Mouse (Mus musculus): ENCODE measurements at regions not wholly inside any gene's neighbourhood (a gene's known extent, or its start where the extent isn't known, plus 50 kb on each side); places are given as distances from the start of the nearest gene placed in this dataset.

- Histone ChIP-seq H3K4me1 (ENCODE audit: control insufficient read depth, insufficient read depth, low read length) (no peaks in the 10 kb centered on the region; the same call in 1 of the 2 replicates), H3K9ac (replicated peaks; ENCODE audit: low read length) (no peak overlapping the region), H3K9me3 (replicated peaks; ENCODE audit: control insufficient read depth, low read length) (no peaks in the 10 kb centered on the region), H3K27ac (replicated peaks; ENCODE audit: low read depth, low read length) (no peak overlapping the region), H3K4me3 (ENCODE audit: low read depth, low read length) (no peak overlapping the region), H3K4me2 (ENCODE audit: low read depth, low read length) (no peak overlapping the region), H3K27me3 (ENCODE audit: control insufficient read depth, insufficient read depth, low read length) (no peaks in the 10 kb centered on the region), H3K36me3 (replicated peaks; ENCODE audit: control insufficient read depth, insufficient read depth, low read depth, low read length) (no peaks in the 10 kb centered on the region)
- DNase-seq (ENCODE audit: low spot score): no peak
- 80% methylated on average over 2 of the region's 2 CpGs for WGBS
- no peak for ATAC-seq (replicated peaks; ENCODE audit: insufficient number of reproducible peaks, low FRiP score, low TSS enrichment, low read depth)
These were observed 232.3 kb downstream of the Dact1 start for GRCm38 (mm10) chr12:71541961-71542360.

- Histone ChIP-seq H3K4me2 (ENCODE audit: low read depth, low read length) (no peak overlapping the region), H3K27me3 (ENCODE audit: control insufficient read depth, insufficient read depth, low read length) (no peaks in the 10 kb centered on the region), H3K9ac (replicated peaks; ENCODE audit: low read length) (no peak overlapping the region), H3K4me3 (ENCODE audit: low read depth, low read length) (no peak overlapping the region), H3K4me1 (ENCODE audit: control insufficient read depth, insufficient read depth, low read length) (no peaks in the 10 kb centered on the region; the same call in 1 of the 2 replicates), H3K36me3 (replicated peaks; ENCODE audit: control insufficient read depth, insufficient read depth, low read depth, low read length) (no peaks in the 10 kb centered on the region), H3K9me3 (replicated peaks; ENCODE audit: control insufficient read depth, low read length) (no peaks in the 10 kb centered on the region), H3K27ac (replicated peaks; ENCODE audit: low read depth, low read length) (0 out of 2 replicates have a peak overlapping the region, but pooled peaks have one; percentile 47)
- 70% methylated on average over 7 of the region's 7 CpGs for WGBS
- ATAC-seq (replicated peaks; ENCODE audit: insufficient number of reproducible peaks, low FRiP score, low TSS enrichment, low read depth): no peak
- peak; percentile 41 for DNase-seq (ENCODE audit: low spot score)
These were observed 234.0 kb downstream of the Dact1 start for GRCm38 (mm10) chr12:71543571-71544119.

GRCm38 (mm10) chr12:71544401-71545159 is 234.9 kb downstream of the Dact1 start:
- Histone ChIP-seq H3K4me2 (ENCODE audit: low read depth, low read length) (no peak overlapping the region), H3K9me3 (replicated peaks; ENCODE audit: control insufficient read depth, low read length) (no peaks in the 10 kb centered on the region), H3K36me3 (replicated peaks; ENCODE audit: control insufficient read depth, insufficient read depth, low read depth, low read length) (no peaks in the 10 kb centered on the region), H3K9ac (replicated peaks; ENCODE audit: low read length) (no peak overlapping the region), H3K27ac (replicated peaks; ENCODE audit: low read depth, low read length) (no peak overlapping the region; the same call in 1 of the 2 replicates), H3K27me3 (ENCODE audit: control insufficient read depth, insufficient read depth, low read length) (no peaks in the 10 kb centered on the region), H3K4me3 (ENCODE audit: low read depth, low read length) (no peak overlapping the region), H3K4me1 (ENCODE audit: control insufficient read depth, insufficient read depth, low read length) (no peaks in the 10 kb centered on the region; the same call in 1 of the 2 replicates)
- ATAC-seq (replicated peaks; ENCODE audit: insufficient number of reproducible peaks, low FRiP score, low TSS enrichment, low read depth) (peak; percentile 83), DNase-seq (ENCODE audit: low spot score) (peak; percentile 80)
- 41% methylated on average over 8 of the region's 8 CpGs for WGBS

DNA sequence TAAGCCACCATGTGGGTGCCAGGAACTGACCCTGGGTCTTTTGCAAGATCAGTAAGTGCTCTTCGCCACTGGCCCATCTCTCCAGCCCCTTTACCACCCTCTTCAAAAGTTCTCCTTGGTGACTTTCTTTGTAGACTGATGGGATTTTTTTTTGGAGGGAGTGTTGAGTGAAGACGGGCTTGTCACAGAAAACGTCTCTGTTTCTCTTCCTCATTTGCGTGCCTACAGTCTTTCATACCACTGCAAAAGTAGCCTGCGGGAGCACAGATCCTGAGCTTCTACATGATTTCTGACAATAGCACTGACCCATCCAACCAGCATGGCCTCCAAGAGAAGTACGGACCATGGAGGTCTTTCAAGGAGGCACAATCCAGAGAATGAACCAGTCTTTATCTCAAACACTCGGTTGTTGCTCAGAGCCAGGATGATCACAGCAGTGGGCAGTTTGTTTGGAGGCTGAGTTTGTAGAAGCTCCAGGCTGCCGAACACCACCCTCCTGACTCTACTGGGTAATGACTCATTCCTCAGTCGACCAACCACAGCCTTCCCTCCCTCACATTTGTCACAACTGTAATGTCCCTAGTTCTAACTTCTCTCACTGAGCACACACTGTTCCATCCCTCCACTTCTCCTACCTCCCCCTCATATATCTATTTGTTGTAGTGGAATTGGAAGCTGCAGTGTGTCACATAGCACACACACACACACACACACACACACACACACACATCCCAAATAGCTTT is 237.0 kb downstream of the Dact1 start:
- Histone ChIP-seq H3K9ac (replicated peaks; ENCODE audit: low read length) (no peak overlapping the region), H3K4me2 (ENCODE audit: low read depth, low read length) (no peak overlapping the region), H3K9me3 (replicated peaks; ENCODE audit: control insufficient read depth, low read length) (no peaks in the 10 kb centered on the region), H3K36me3 (replicated peaks; ENCODE audit: control insufficient read depth, insufficient read depth, low read depth, low read length) (no peaks in the 10 kb centered on the region), H3K4me1 (ENCODE audit: control insufficient read depth, insufficient read depth, low read length) (no peaks in the 10 kb centered on the region; the same call in 1 of the 2 replicates), H3K27ac (replicated peaks; ENCODE audit: low read depth, low read length) (no peak overlapping the region), H3K4me3 (ENCODE audit: low read depth, low read length) (no peak overlapping the region), H3K27me3 (ENCODE audit: control insufficient read depth, insufficient read depth, low read length) (no peaks in the 10 kb centered on the region)
- ATAC-seq (replicated peaks; ENCODE audit: insufficient number of reproducible peaks, low FRiP score, low TSS enrichment, low read depth): no peak
- DNase-seq (ENCODE audit: low spot score): no peak
- 87% methylated on average over 9 of the region's 9 CpGs for WGBS

DNA sequence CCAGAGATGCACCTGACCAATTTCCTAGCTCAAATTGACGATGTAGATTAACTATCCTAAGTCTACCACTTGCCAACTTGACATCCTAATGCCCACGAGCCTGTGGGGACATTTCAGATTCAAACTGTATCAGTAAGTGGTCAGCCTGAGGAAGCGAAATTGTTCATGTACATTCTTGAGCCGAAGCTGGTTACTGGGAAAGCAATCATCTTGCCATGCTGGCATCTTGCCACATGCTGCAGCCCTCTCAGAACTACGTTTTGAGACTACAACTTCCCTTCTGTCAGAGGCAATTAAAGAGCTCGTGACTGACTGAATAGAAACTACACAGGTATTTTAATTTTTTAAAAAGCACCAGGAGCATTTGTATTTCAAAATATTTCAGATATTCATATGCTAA is 239.7 kb downstream of the Dact1 start:
- Histone ChIP-seq H3K27ac (replicated peaks; ENCODE audit: low read depth, low read length) (no peak overlapping the region), H3K9me3 (replicated peaks; ENCODE audit: control insufficient read depth, low read length) (no peaks in the 10 kb centered on the region), H3K4me1 (ENCODE audit: control insufficient read depth, insufficient read depth, low read length) (no peaks in the 10 kb centered on the region), H3K27me3 (ENCODE audit: control insufficient read depth, insufficient read depth, low read length) (no peaks in the 10 kb centered on the region), H3K4me3 (ENCODE audit: low read depth, low read length) (no peak overlapping the region), H3K4me2 (ENCODE audit: low read depth, low read length) (no peak overlapping the region), H3K9ac (replicated peaks; ENCODE audit: low read length) (no peak overlapping the region), H3K36me3 (replicated peaks; ENCODE audit: control insufficient read depth, insufficient read depth, low read depth, low read length) (no peaks in the 10 kb centered on the region)
- WGBS: 75% methylated on average over 6 of the region's 6 CpGs
- ATAC-seq (replicated peaks; ENCODE audit: insufficient number of reproducible peaks, low FRiP score, low TSS enrichment, low read depth) (no peak), DNase-seq (ENCODE audit: low spot score) (no peak)

- Histone ChIP-seq H3K4me2 (ENCODE audit: low read depth, low read length) (no peak overlapping the region), H3K9me3 (replicated peaks; ENCODE audit: control insufficient read depth, low read length) (no peaks in the 10 kb centered on the region), H3K4me1 (ENCODE audit: control insufficient read depth, insufficient read depth, low read length) (no peaks in the 10 kb centered on the region), H3K27ac (replicated peaks; ENCODE audit: low read depth, low read length) (no peak overlapping the region), H3K4me3 (ENCODE audit: low read depth, low read length) (no peak overlapping the region), H3K36me3 (replicated peaks; ENCODE audit: control insufficient read depth, insufficient read depth, low read depth, low read length) (no peaks in the 10 kb centered on the region), H3K27me3 (ENCODE audit: control insufficient read depth, insufficient read depth, low read length) (no peaks in the 10 kb centered on the region), H3K9ac (replicated peaks; ENCODE audit: low read length) (no peak overlapping the region)
- 60% methylated on average over 2 of the region's 2 CpGs for WGBS
- DNase-seq (ENCODE audit: low spot score): no peak
- ATAC-seq (replicated peaks; ENCODE audit: insufficient number of reproducible peaks, low FRiP score, low TSS enrichment, low read depth): no peak
These were observed 244.5 kb downstream of the Dact1 start for GRCm38 (mm10) chr12:71554212-71554611.

GRCm38 (mm10) chr12:71561259-71561658 is 251.6 kb downstream of the Dact1 start:
- Histone ChIP-seq H3K27me3 (ENCODE audit: control insufficient read depth, insufficient read depth, low read length) (no peaks in the 10 kb centered on the region), H3K4me1 (ENCODE audit: control insufficient read depth, insufficient read depth, low read length) (no peaks in the 10 kb centered on the region), H3K27ac (replicated peaks; ENCODE audit: low read depth, low read length) (no peak overlapping the region), H3K4me3 (ENCODE audit: low read depth, low read length) (no peak overlapping the region), H3K36me3 (replicated peaks; ENCODE audit: control insufficient read depth, insufficient read depth, low read depth, low read length) (no peaks in the 10 kb centered on the region), H3K4me2 (ENCODE audit: low read depth, low read length) (no peak overlapping the region), H3K9ac (replicated peaks; ENCODE audit: low read length) (no peak overlapping the region), H3K9me3 (replicated peaks; ENCODE audit: control insufficient read depth, low read length) (no peaks in the 10 kb centered on the region)
- DNase-seq (ENCODE audit: low spot score) (no peak), ATAC-seq (replicated peaks; ENCODE audit: insufficient number of reproducible peaks, low FRiP score, low TSS enrichment, low read depth) (no peak)
- WGBS: 42% methylated on average over 7 of the region's 7 CpGs
